Mouse (Mus musculus) G1E (cell line): ENCODE data around the gene Btla.

ENCODE experiments used
- CTCF ChIP-seq: IDR thresholded peaks from 2 replicates; pipeline ENCODE4 v1.5.1; 2012; ENCODE audit warnings: low read depth, low read length, inconsistent platforms, mixed read lengths
- GATA1 ChIP-seq: IDR thresholded peaks from 2 replicates; pipeline ENCODE4 v1.6.1; 2012; ENCODE audit warnings: borderline replicate concordance, low read length, inconsistent platforms, mixed read lengths
- GATA2 ChIP-seq: IDR thresholded peaks from 2 replicates; pipeline ENCODE4 v1.6.1; 2012; ENCODE audit warnings: low read depth, low read length, inconsistent platforms, borderline replicate concordance
- POLR2AphosphoS5 ChIP-seq: IDR thresholded peaks from 2 replicates; pipeline ENCODE4 v1.6.1; 2012; ENCODE audit warnings: low read depth, low read length, inconsistent platforms; ENCODE audit not compliant: insufficient replicate concordance
- TAL1 ChIP-seq: conservative IDR thresholded peaks from 2 replicates; pipeline ENCODE4 v1.6.1; 2012; ENCODE audit warnings: low read depth, low read length, inconsistent platforms, mixed read lengths

GRCm38 (mm10) chr16:45259663-45260062, 35.5 kb downstream of the Btla start:
- TF ChIP-seq CTCF (no peak), TAL1 (no peak), GATA1 (no peak), POLR2AphosphoS5 (no peak), GATA2 (no peak)
